In genomic region chr17:36892362-36892761, GRCm38 (mm10) we compare ENCODE assay signal across 10 mouse cellular contexts. TPM values are rescaled to one million over a fixed set of nuclear protein-coding genes. Genes with fewer than 3 reads are reported as not detected.
DNase-seq lines count a peak whose midpoint lies in the region; ATAC-seq lines count a peak whose summit lies in the region.
"Had no signal": no experiment of that assay in that cellular context is flagged by ENCODE, and none has a peak within 500 bp of the region (broad histone marks: within the 10 kb centered on the region; RNA-seq: fewer than 3 reads in every experiment).

No protein-coding gene starts in this region.

- 12% methylated on average over 2 of the region's 2 CpGs for WGBS in forebrain, embryonic 15.5 days
- WGBS in forebrain, embryonic 12.5 days, result 15% methylated on average over 2 of the region's 2 CpGs
- WGBS in midbrain, embryonic 10.5 days, result 17% methylated on average over 2 of the region's 2 CpGs

- DNase-seq in 416B (ENCODE audit: low read depth), result peak; percentile 78
- DNase-seq in adrenal gland, adult 18-20 months (ENCODE audit: low spot score in 2 of 2), result peak; percentile 22 to 38
- DNase-seq in layer of hippocampus, postnatal 10 days (ENCODE audit: low spot score in 2 of 2), result peak; percentile 43 to 68
- DNase-seq in midbrain, embryonic 10.5 days (ENCODE audit: low spot score), result peak; percentile 17
- DNase-seq in telencephalon, adult 2 months (ENCODE audit: low read depth, low spot score), result peak; percentile 41

- no peak overlapping the region for H3K27ac ChIP-seq in forebrain, embryonic 15.5 days (replicated peaks)
- H3K27ac ChIP-seq in forebrain, embryonic 12.5 days, result no peak overlapping the region
- H3K27ac ChIP-seq in midbrain, embryonic 10.5 days (replicated peaks), result no peak overlapping the region
- H3K27ac ChIP-seq: stomach, embryonic 15.5 days had no signal

- no peaks in the 10 kb centered on the region for H3K36me3 ChIP-seq in forebrain, embryonic 15.5 days
- H3K36me3 ChIP-seq in forebrain, embryonic 12.5 days (replicated peaks), result no peaks in the 10 kb centered on the region
- H3K36me3 ChIP-seq in midbrain, embryonic 10.5 days, result no peaks in the 10 kb centered on the region
- H3K36me3 ChIP-seq: stomach, embryonic 15.5 days had no signal

- 0 out of 2 replicates have a peak, but pooled peaks have one; percentile 41 for ATAC-seq in forebrain, embryonic 15.5 days (replicated peaks)
- ATAC-seq in forebrain, embryonic 12.5 days (ENCODE audit: low FRiP score), result no peak
- ATAC-seq in erythroblast, adult 5-6 weeks (replicated peaks; ENCODE audit: low FRiP score, poor library complexity, severe bottlenecking), result peak; percentile 82

- H3K4me1 ChIP-seq in forebrain, embryonic 15.5 days, result no peaks in the 10 kb centered on the region
- no peaks in the 10 kb centered on the region for H3K4me1 ChIP-seq in forebrain, embryonic 12.5 days
- H3K4me1 ChIP-seq in midbrain, embryonic 10.5 days, result no peaks in the 10 kb centered on the region
- H3K4me1 ChIP-seq: stomach, embryonic 15.5 days had no signal

- no peaks in the 10 kb centered on the region; the same call in 1 of the 2 replicates for H3K27me3 ChIP-seq in forebrain, embryonic 15.5 days
- 0 out of 2 replicates have a peak, but pooled peaks cover 5% of the 10 kb centered on the region for H3K27me3 ChIP-seq in forebrain, embryonic 12.5 days
- H3K27me3 ChIP-seq in midbrain, embryonic 10.5 days (ENCODE audit: low read depth, poor library complexity, severe bottlenecking), result no peaks in the 10 kb centered on the region
- H3K27me3 ChIP-seq: stomach, embryonic 15.5 days had no signal

- H3K4me3 ChIP-seq in forebrain, embryonic 15.5 days, result no peak overlapping the region
- no peak overlapping the region for H3K4me3 ChIP-seq in forebrain, embryonic 12.5 days (replicated peaks)
- no peak overlapping the region for H3K4me3 ChIP-seq in midbrain, embryonic 10.5 days
- H3K4me3 ChIP-seq: stomach, embryonic 15.5 days had no signal

- H3K9me3 ChIP-seq in forebrain, embryonic 15.5 days, result no peaks in the 10 kb centered on the region
- H3K9me3 ChIP-seq in forebrain, embryonic 12.5 days, result no peaks in the 10 kb centered on the region
- no peaks in the 10 kb centered on the region for H3K9me3 ChIP-seq in midbrain, embryonic 10.5 days (replicated peaks)
- H3K9me3 ChIP-seq: stomach, embryonic 15.5 days had no signal

- no peak overlapping the region for H3K9ac ChIP-seq in forebrain, embryonic 15.5 days (replicated peaks)
- H3K9ac ChIP-seq in forebrain, embryonic 12.5 days, result no peak overlapping the region
- H3K9ac ChIP-seq: stomach, embryonic 15.5 days had no signal

- H3K4me2 ChIP-seq in forebrain, embryonic 15.5 days (replicated peaks), result no peak overlapping the region
- no peak overlapping the region for H3K4me2 ChIP-seq in forebrain, embryonic 12.5 days
- H3K4me2 ChIP-seq: stomach, embryonic 15.5 days had no signal

RNA-seq across cellular contexts. Expression of gene Trim40, which starts 2.4 kb away (rescaled TPM):
- polyA plus RNA-seq in forebrain, embryonic 15.5 days (2015; fragmentation: Nextera tagmentation; extraction: Ambion mirVana), result not detected in 2 replicates
- polyA plus RNA-seq in forebrain, embryonic 12.5 days (2016; fragmentation: Nextera tagmentation; extraction: Ambion mirVana), result not detected in 2 replicates
- total RNA-seq in adrenal gland, adult 18-20 months (2021), result under 1 TPM; 0.26 to 0.53 TPM
- not detected in 2 replicates for total RNA-seq in erythroblast, adult 5-6 weeks (2015; ENCODE audit: low replicate concordance)
- total RNA-seq in erythroblast, adult 5-6 weeks (2017; ENCODE audit: low replicate concordance), result not detected in 2 replicates
- not detected for total RNA-seq in layer of hippocampus, postnatal 10 days (2021)
- polyA plus RNA-seq in midbrain, embryonic 10.5 days (2016; fragmentation: Nextera tagmentation; extraction: Ambion mirVana), result not detected in 2 replicates
- total RNA-seq: layer of hippocampus, postnatal 36 days had no signal

RNA-seq across cellular contexts. Expression of gene Trim31, which starts 5.6 kb away (rescaled TPM):
- not detected in 2 replicates for polyA plus RNA-seq in forebrain, embryonic 15.5 days (2015; fragmentation: Nextera tagmentation; extraction: Ambion mirVana)
- not detected in 2 replicates for polyA plus RNA-seq in forebrain, embryonic 12.5 days (2016; fragmentation: Nextera tagmentation; extraction: Ambion mirVana)
- total RNA-seq in adrenal gland, adult 18-20 months (2021), result not detected
- not detected in 2 replicates for total RNA-seq in erythroblast, adult 5-6 weeks (2015; ENCODE audit: low replicate concordance)
- total RNA-seq in erythroblast, adult 5-6 weeks (2017; ENCODE audit: low replicate concordance), result not detected in 2 replicates
- not detected for total RNA-seq in layer of hippocampus, postnatal 10 days (2021)
- polyA plus RNA-seq in midbrain, embryonic 10.5 days (2016; fragmentation: Nextera tagmentation; extraction: Ambion mirVana), result not detected in 2 replicates
- total RNA-seq: layer of hippocampus, postnatal 36 days had no signal

RNA-seq across cellular contexts. Expression of gene Trim10, which starts 23.0 kb away (rescaled TPM):
- 1.2 and 1.8 TPM in 2 replicates for polyA plus RNA-seq in forebrain, embryonic 15.5 days (2015; fragmentation: Nextera tagmentation; extraction: Ambion mirVana)
- 4.7 and 7.1 TPM in 2 replicates for polyA plus RNA-seq in forebrain, embryonic 12.5 days (2016; fragmentation: Nextera tagmentation; extraction: Ambion mirVana)
- under 1 TPM in 1 of 2 experiments, not detected in 1; 0.22 TPM for total RNA-seq in adrenal gland, adult 18-20 months (2021)
- 592 TPM in 2 replicates for total RNA-seq in erythroblast, adult 5-6 weeks (2015; ENCODE audit: low replicate concordance)
- 1,227 and 1,601 TPM in 2 replicates for total RNA-seq in erythroblast, adult 5-6 weeks (2017; ENCODE audit: low replicate concordance)
- under 1 TPM in 1 of 2 experiments, not detected in 1; 0.16 TPM for total RNA-seq in layer of hippocampus, postnatal 10 days (2021)
- polyA plus RNA-seq in midbrain, embryonic 10.5 days (2016; fragmentation: Nextera tagmentation; extraction: Ambion mirVana), result 6.2 and 7.4 TPM in 2 replicates
- total RNA-seq: layer of hippocampus, postnatal 36 days had no signal

RNA-seq across cellular contexts. Expression of gene Trim15, which starts 25.4 kb away (rescaled TPM):
- 0.18 and 0.51 TPM in 2 replicates for polyA plus RNA-seq in forebrain, embryonic 15.5 days (2015; fragmentation: Nextera tagmentation; extraction: Ambion mirVana)
- 0.14 and 0.24 TPM in 2 replicates for polyA plus RNA-seq in forebrain, embryonic 12.5 days (2016; fragmentation: Nextera tagmentation; extraction: Ambion mirVana)
- not detected for total RNA-seq in adrenal gland, adult 18-20 months (2021)
- not detected in 2 replicates for total RNA-seq in erythroblast, adult 5-6 weeks (2015; ENCODE audit: low replicate concordance)
- 0.70 and 2.5 TPM in 2 replicates for total RNA-seq in erythroblast, adult 5-6 weeks (2017; ENCODE audit: low replicate concordance)
- not detected for total RNA-seq in layer of hippocampus, postnatal 10 days (2021)
- 0.27 and 0.45 TPM in 2 replicates for polyA plus RNA-seq in midbrain, embryonic 10.5 days (2016; fragmentation: Nextera tagmentation; extraction: Ambion mirVana)
- total RNA-seq: layer of hippocampus, postnatal 36 days had no signal

RNA-seq across cellular contexts. Expression of gene Rnf39, which starts 50.4 kb away (rescaled TPM):
- 0.78 and 0.80 TPM in 2 replicates for polyA plus RNA-seq in forebrain, embryonic 15.5 days (2015; fragmentation: Nextera tagmentation; extraction: Ambion mirVana)
- 0.47 TPM in 1 of 2 replicates, not detected in the other for polyA plus RNA-seq in forebrain, embryonic 12.5 days (2016; fragmentation: Nextera tagmentation; extraction: Ambion mirVana)
- under 1 TPM; 0.61 to 0.86 TPM for total RNA-seq in adrenal gland, adult 18-20 months (2021)
- not detected in 2 replicates for total RNA-seq in erythroblast, adult 5-6 weeks (2015; ENCODE audit: low replicate concordance)
- total RNA-seq in erythroblast, adult 5-6 weeks (2017; ENCODE audit: low replicate concordance), result not detected in 2 replicates
- 1 to 10 TPM; 4.9 to 5.4 TPM for total RNA-seq in layer of hippocampus, postnatal 10 days (2021)
- 0.22 and 0.67 TPM in 2 replicates for polyA plus RNA-seq in midbrain, embryonic 10.5 days (2016; fragmentation: Nextera tagmentation; extraction: Ambion mirVana)

Comparison
In these comparisons a context has a peak if more than half of its experiments do, and no peak if none do; other contexts are left out.
1. DNase-seq: peak in every context shown above with its lines; median percentile 78 in 416B; 56 in layer of hippocampus, postnatal 10 days; 41 in telencephalon, adult 2 months; 30 in adrenal gland, adult 18-20 months; 17 in midbrain, embryonic 10.5 days.
2. RNA of gene Trim10, which starts 23.0 kb away (total RNA-seq): 592 to 1,601 TPM in erythroblast, adult 5-6 weeks; 0.22 TPM in adrenal gland, adult 18-20 months and 0.16 TPM in layer of hippocampus, postnatal 10 days; every median in the first group is over 100 times any median in the second.